Mouse (Mus musculus) neural tube, embryonic 14.5 days (tissue): ENCODE measurements around the gene Trp53i11. TPM values are rescaled to one million over a fixed set of nuclear protein-coding genes. Genes with fewer than 3 reads are reported as not detected.

Experiments used
- ATAC-seq: fragments of 200-750 bp; cut with Nextera tagmentation; 2 replicates; pipeline ENCODE4 v1.8.0; 2017; ENCODE audit warnings: low read depth, mild to moderate bottlenecking, moderate TSS enrichment, moderate library complexity
- H3K27ac ChIP-seq: fragments of 300-500 bp; sonication (generic); 2 replicates; pipeline ENCODE4 v1.5.1; 2014; ENCODE audit warnings: low read depth, mild to moderate bottlenecking, control low read depth, low read length, moderate library complexity, mixed read lengths
- H3K27me3 ChIP-seq: fragments of 300-500 bp; sonication (generic); 2 replicates; pipeline ENCODE4 v1.6.1; 2014; ENCODE audit warnings: low read length; ENCODE audit not compliant: control insufficient read depth, insufficient read depth
- H3K36me3 ChIP-seq: fragments of 300-500 bp; sonication (generic); 2 replicates; pipeline ENCODE4 v1.6.1; 2014; ENCODE audit warnings: low read length, mixed read lengths; ENCODE audit not compliant: control insufficient read depth, insufficient read depth
- H3K4me1 ChIP-seq: fragments of 300-500 bp; sonication (generic); 2 replicates; pipeline ENCODE4 v1.6.1; 2014; ENCODE audit warnings: low read length; ENCODE audit not compliant: control insufficient read depth, insufficient read depth
- H3K4me2 ChIP-seq: fragments of 300-500 bp; sonication (generic); 2 replicates; pipeline ENCODE4 v1.6.1; 2014; ENCODE audit warnings: mild to moderate bottlenecking, low read depth, low read length, control low read depth
- H3K4me3 ChIP-seq: fragments of 300-500 bp; sonication (generic); 2 replicates; pipeline ENCODE4 v1.5.1; 2014; ENCODE audit warnings: low read depth, low read length, control low read depth, mixed read lengths
- H3K9ac ChIP-seq: fragments of 300-500 bp; sonication (generic); replicated peaks from 2 replicates; pipeline ENCODE4 v1.6.1; 2014; ENCODE audit warnings: low read depth, mild to moderate bottlenecking, control low read depth, low read length, mixed read lengths
- H3K9me3 ChIP-seq: fragments of 300-500 bp; sonication (generic); 2 replicates; pipeline ENCODE4 v1.6.1; 2016; ENCODE audit warnings: low read length; ENCODE audit not compliant: control insufficient read depth
- WGBS: fragments of 180-500 bp; shearing (Covaris S2); extraction: QIAGEN DNeasy Blood & Tissue Kit; methylation state at CpG from one replicate; pipeline ENCODE4 v1.1.7; 2014; 5-methylcytosine and 5-hydroxymethylcytosine counted together
- polyA plus RNA-seq: library from polyadenylated mRNA; unstranded; fragments of >200 nt; fragmentation: Nextera tagmentation; extraction: Ambion mirVana; gene quantifications from 2 replicates; pipeline ENCODE4 v1.2.1, GENCODE M21; 2014

The Trp53i11 gene
- polyA plus RNA-seq, 1 experiment from 2014 or later = 82.7 TPM

- Histone ChIP-seq H3K4me3 (peak overlapping the region; percentile 4; the same call in 1 of the 2 replicates), H3K9me3 (no peaks in the 10 kb centered on the region), H3K27me3 (no peaks in the 10 kb centered on the region), H3K27ac (0 out of 2 replicates have a peak overlapping the region, but pooled peaks have one; percentile 35), H3K4me1 (peaks cover 53% of the 10 kb centered on the region), H3K9ac (peak overlapping the region; percentile 37; the same call in 1 of the 2 replicates), H3K36me3 (no peaks in the 10 kb centered on the region), H3K4me2 (peak overlapping the region; percentile 40)
- WGBS = 4% methylated on average over 9 of the region's 9 CpGs
- ATAC-seq = no peak
Measured at GRCm38 (mm10) chr2:93190771-93191487, 3.6 kb downstream of the Trp53i11 start.

- 50% methylated on average over 14 of the region's 14 CpGs for WGBS
- Histone ChIP-seq H3K27me3 (no peaks in the 10 kb centered on the region), H3K36me3 (no peaks in the 10 kb centered on the region), H3K4me3 (peak overlapping the region; percentile 4; the same call in 1 of the 2 replicates), H3K27ac (0 out of 2 replicates have a peak overlapping the region, but pooled peaks have one; percentile 34), H3K4me1 (peaks cover 54% of the 10 kb centered on the region), H3K9ac (peak overlapping the region; percentile 22; the same call in 1 of the 2 replicates), H3K4me2 (peak overlapping the region; percentile 40), H3K9me3 (no peaks in the 10 kb centered on the region)
- no peak for ATAC-seq
Measured at GRCm38 (mm10) chr2:93191488-93192181, 4.3 kb downstream of the Trp53i11 start.

- WGBS = 41% methylated on average over 9 of the region's 9 CpGs
Measured at GRCm38 (mm10) chr2:93192182-93192560, 4.8 kb downstream of the Trp53i11 start.

GRCm38 (mm10) chr2:93192671-93193080 is 5.3 kb downstream of the Trp53i11 start:
- H3K27me3 ChIP-seq = no peaks in the 10 kb centered on the region
- WGBS = 8% methylated on average over 6 of the region's 6 CpGs
- H3K9ac ChIP-seq = 0 out of 2 replicates have a peak overlapping the region, but pooled peaks have one; percentile 16
- no peak for ATAC-seq
- peaks cover 54% of the 10 kb centered on the region for H3K4me1 ChIP-seq
- H3K9me3 ChIP-seq = no peaks in the 10 kb centered on the region
- H3K4me3 ChIP-seq = no peak overlapping the region
- no peak overlapping the region for H3K4me2 ChIP-seq
- 0 out of 2 replicates have a peak, but pooled peaks cover 4% of the 10 kb centered on the region for H3K36me3 ChIP-seq
- H3K27ac ChIP-seq = no peak overlapping the region

More at GRCm38 (mm10) chr2:93192182-93192560, 4.8 kb downstream of the Trp53i11 start:
- Histone ChIP-seq H3K4me2 (peak overlapping the region; percentile 40; the same call in 1 of the 2 replicates), H3K9ac (0 out of 2 replicates have a peak overlapping the region, but pooled peaks have one; percentile 22), H3K9me3 (no peaks in the 10 kb centered on the region), H3K4me1 (peaks cover 54% of the 10 kb centered on the region), H3K4me3 (no peak overlapping the region), H3K27ac (0 out of 2 replicates have a peak overlapping the region, but pooled peaks have one; percentile 34), H3K36me3 (no peaks in the 10 kb centered on the region), H3K27me3 (no peaks in the 10 kb centered on the region)
- ATAC-seq = no peak

GRCm38 (mm10) chr2:93193806-93194205 is 6.5 kb downstream of the Trp53i11 start:
- Histone ChIP-seq H3K4me3 (no peak overlapping the region), H3K9me3 (no peaks in the 10 kb centered on the region), H3K4me1 (peaks cover 53% of the 10 kb centered on the region), H3K36me3 (0 out of 2 replicates have a peak, but pooled peaks cover 4% of the 10 kb centered on the region), H3K4me2 (no peak overlapping the region), H3K27ac (no peak overlapping the region), H3K9ac (no peak overlapping the region), H3K27me3 (no peaks in the 10 kb centered on the region)
- no peak for ATAC-seq
- 62% methylated on average over 4 of the region's 4 CpGs for WGBS

GRCm38 (mm10) chr2:93198846-93199245 is 11.5 kb downstream of the Trp53i11 start:
- peak; percentile 79 for ATAC-seq
- Histone ChIP-seq H3K27ac (0 out of 2 replicates have a peak overlapping the region, but pooled peaks have one; percentile 39), H3K4me3 (no peak overlapping the region), H3K9me3 (no peaks in the 10 kb centered on the region), H3K4me1 (peaks cover 11% of the 10 kb centered on the region; the same call in 1 of the 2 replicates), H3K9ac (no peak overlapping the region), H3K4me2 (no peak overlapping the region), H3K27me3 (no peaks in the 10 kb centered on the region), H3K36me3 (peaks cover 11% of the 10 kb centered on the region)
- WGBS = 18% methylated on average over 3 of the region's 3 CpGs

GRCm38 (mm10) chr2:93199531-93199974 is 12.2 kb downstream of the Trp53i11 start:
- 0 out of 2 replicates have a peak, but pooled peaks cover 10% of the 10 kb centered on the region for H3K4me1 ChIP-seq
- H3K36me3 ChIP-seq = peaks cover 11% of the 10 kb centered on the region

GRCm38 (mm10) chr2:93200681-93201340 is 13.5 kb downstream of the Trp53i11 start:
- H3K4me3 ChIP-seq = no peak overlapping the region
- no peaks in the 10 kb centered on the region for H3K9me3 ChIP-seq
- ATAC-seq = no peak
- no peak overlapping the region for H3K4me2 ChIP-seq
- 0 out of 2 replicates have a peak, but pooled peaks cover 7% of the 10 kb centered on the region for H3K4me1 ChIP-seq
- peaks cover 17% of the 10 kb centered on the region for H3K36me3 ChIP-seq
- 0 out of 2 replicates have a peak overlapping the region, but pooled peaks have one; percentile 25 for H3K9ac ChIP-seq
- H3K27ac ChIP-seq = 0 out of 2 replicates have a peak overlapping the region, but pooled peaks have one; percentile 22
- WGBS = 67% methylated on average over 10 of the region's 10 CpGs
- no peaks in the 10 kb centered on the region for H3K27me3 ChIP-seq

More at GRCm38 (mm10) chr2:93199531-93199974, 12.2 kb downstream of the Trp53i11 start:
- no peak for ATAC-seq
- Histone ChIP-seq H3K9me3 (no peaks in the 10 kb centered on the region), H3K9ac (no peak overlapping the region), H3K4me2 (no peak overlapping the region), H3K27ac (no peak overlapping the region), H3K4me3 (no peak overlapping the region), H3K27me3 (no peaks in the 10 kb centered on the region)
- 38% methylated on average over 13 of the region's 13 CpGs for WGBS
